Mouse (Mus musculus) large intestine, adult 2 months (tissue): Measurements from ENCODE around the gene Emx1. TPM values are rescaled to one million over a fixed set of nuclear protein-coding genes. Genes with fewer than 3 reads are reported as not detected.
A peak's percentile ranks its signal among the peaks of the same experiment; 100 is the strongest.
"Not testable (repeated sequence)": the region's sequence is repeated elsewhere in the genome, so short reads cannot be mapped to it uniquely, and the experiment has no call there.

Experiments
- DNase-seq: peaks from one replicate; pipeline ENCODE4 v3.0.0-alpha.2; 2012; ENCODE audit warnings: low read depth, low spot score
- WGBS: fragments of 180-500 bp; shearing (Covaris S2); methylation state at CpG from one replicate; pipeline ENCODE4 v1.1.7; 2018; 5-methylcytosine and 5-hydroxymethylcytosine counted together
- polyA plus RNA-seq: library from polyadenylated mRNA; depleted of rRNA; stranded (reverse); fragments of >200 nt; gene quantifications from 2 replicates; pipeline ENCODE4 v1.2.3, GENCODE M21; 2012; rRNA removed

Emx1 gene
- polyA plus RNA-seq: not detected in 2 replicates

GRCm38 (mm10) chr6:85187340-85188211 lies at the start of gene Emx1:
Gene Emx1 (plus strand): TSS chr6:85187438.
- no peak for DNase-seq
- 1% methylated on average over 81 of the region's 81 CpGs for WGBS

- no peak for DNase-seq
- 94% methylated on average over 2 of the region's 2 CpGs for WGBS
These were observed 47.7 kb upstream of the Emx1 start for GRCm38 (mm10) chr6:85139534-85139933.

- 5% methylated on average over 7 of the region's 7 CpGs for WGBS
- DNase-seq: peak; percentile 40
These were observed 46.2 kb upstream of the Emx1 start for GRCm38 (mm10) chr6:85141013-85141412.

- 53% methylated on average over 3 of the region's 3 CpGs for WGBS
- DNase-seq: no peak
These were observed 42.8 kb upstream of the Emx1 start for GRCm38 (mm10) chr6:85144466-85144865.

GRCm38 (mm10) chr6:85147636-85148035 lies 39.6 kb upstream of the Emx1 start:
- 53% methylated on average over 3 of the region's 3 CpGs for WGBS
- no peak for DNase-seq

- 93% methylated on average over 3 of the region's 3 CpGs for WGBS
- DNase-seq: no peak
These were observed 36.9 kb upstream of the Emx1 start for GRCm38 (mm10) chr6:85150386-85150785.

- WGBS: 21% methylated on average over 9 of the region's 9 CpGs
- peak; percentile 33 for DNase-seq
These were observed 33.2 kb upstream of the Emx1 start for GRCm38 (mm10) chr6:85153970-85154540.

GRCm38 (mm10) chr6:85154861-85155528 lies 32.2 kb upstream of the Emx1 start:
- DNase-seq: peak; percentile 46
- WGBS: 3% methylated on average over 34 of the region's 34 CpGs

- WGBS: 81% methylated on average over 2 of the region's 2 CpGs
These were observed 30.7 kb upstream of the Emx1 start for GRCm38 (mm10) chr6:85156551-85156950.

GRCm38 (mm10) chr6:85158040-85158804 lies 29.0 kb upstream of the Emx1 start:
- not testable (repeated sequence) for DNase-seq
- WGBS: 75% methylated on average over 4 of the region's 4 CpGs

More at GRCm38 (mm10) chr6:85156551-85156950, 30.7 kb upstream of the Emx1 start:
- DNase-seq: not testable (repeated sequence)

- WGBS: 26% methylated on average over 6 of the region's 6 CpGs
These were observed 28.0 kb upstream of the Emx1 start for GRCm38 (mm10) chr6:85159092-85159760.

GRCm38 (mm10) chr6:85160201-85160923 lies 26.9 kb upstream of the Emx1 start:
- WGBS: 26% methylated on average over 4 of the region's 4 CpGs
- DNase-seq: peak; percentile 33

More at GRCm38 (mm10) chr6:85159092-85159760, 28.0 kb upstream of the Emx1 start:
- DNase-seq: not testable (repeated sequence)

- DNase-seq: no peak
- WGBS: 62% methylated on average over 11 of the region's 11 CpGs
These were observed 21.8 kb upstream of the Emx1 start for GRCm38 (mm10) chr6:85165440-85165921.

GRCm38 (mm10) chr6:85179569-85179968 lies 7.7 kb upstream of the Emx1 start:
- no peak for DNase-seq
- 61% methylated on average over 3 of the region's 3 CpGs for WGBS

- no peak for DNase-seq
- WGBS: 41% methylated on average over 2 of the region's 2 CpGs
These were observed 7.2 kb upstream of the Emx1 start for GRCm38 (mm10) chr6:85180036-85180435.

GRCm38 (mm10) chr6:85183951-85184350 lies 3.3 kb upstream of the Emx1 start:
- no peak for DNase-seq
- 40% methylated on average over 3 of the region's 3 CpGs for WGBS

GRCm38 (mm10) chr6:85186033-85186743 lies 1.1 kb upstream of the Emx1 start:
- DNase-seq: no peak
- 5% methylated on average over 33 of the region's 33 CpGs for WGBS

- 3% methylated on average over 15 of the region's 15 CpGs for WGBS
These were observed 536 bp upstream of the Emx1 start for GRCm38 (mm10) chr6:85186744-85187059.

More at GRCm38 (mm10) chr6:85186744-85187059, 536 bp upstream of the Emx1 start:
- DNase-seq: no peak
